Mouse (Mus musculus): ENCODE results near the gene Car4. TPM values are rescaled to one million over a fixed set of nuclear protein-coding genes. Genes with fewer than 3 reads are reported as not detected.

The Car4 gene
- polyA plus RNA-seq, 1 experiment from 2014 or later: 4.7 TPM

- Histone ChIP-seq H3K4me1 (peaks cover 20% of the 10 kb centered on the region), H3K27ac (replicated peaks) (no peak overlapping the region), H3K27me3 (peaks cover 15% of the 10 kb centered on the region), H3K9me3 (no peaks in the 10 kb centered on the region), H3K4me3 (no peak overlapping the region), H3K36me3 (no peaks in the 10 kb centered on the region), H3K4me2 (replicated peaks) (no peak overlapping the region), H3K9ac (replicated peaks) (no peak overlapping the region)
- no peak for ATAC-seq (ENCODE audit: low FRiP score, low read depth)
- 80% methylated on average over 10 of the region's 10 CpGs for WGBS
Observed at GRCm38 (mm10) chr11:84940140-84940539, 17.4 kb upstream of the Car4 start.

- no peaks in the 10 kb centered on the region for H3K36me3 ChIP-seq
- H3K4me1 ChIP-seq: peaks cover 26% of the 10 kb centered on the region
- H3K4me2 ChIP-seq (replicated peaks): peak overlapping the region; percentile 47
- no peaks in the 10 kb centered on the region for H3K9me3 ChIP-seq
- H3K27ac ChIP-seq (replicated peaks): no peak overlapping the region
- H3K9ac ChIP-seq (replicated peaks): peak overlapping the region; percentile 28; the same call in 1 of the 2 replicates
- WGBS: under 1% methylated on average over 15 of the region's 15 CpGs
- no peak for ATAC-seq (ENCODE audit: low FRiP score, low read depth)
- peaks cover 20% of the 10 kb centered on the region for H3K27me3 ChIP-seq
- peak overlapping the region; percentile 21 for H3K4me3 ChIP-seq
Observed at GRCm38 (mm10) chr11:84943948-84944347, 13.6 kb upstream of the Car4 start.

- Histone ChIP-seq H3K36me3 (no peaks in the 10 kb centered on the region), H3K9ac (replicated peaks) (no peak overlapping the region), H3K4me1 (peaks cover 26% of the 10 kb centered on the region), H3K27ac (replicated peaks) (no peak overlapping the region), H3K9me3 (no peaks in the 10 kb centered on the region), H3K27me3 (peaks cover 20% of the 10 kb centered on the region), H3K4me3 (no peak overlapping the region), H3K4me2 (replicated peaks) (peak overlapping the region; percentile 47)
- WGBS: 2% methylated on average over 12 of the region's 12 CpGs
- no peak for ATAC-seq (ENCODE audit: low FRiP score, low read depth)
Observed at GRCm38 (mm10) chr11:84944639-84945435, 12.7 kb upstream of the Car4 start.

- Histone ChIP-seq H3K27me3 (peaks cover 20% of the 10 kb centered on the region), H3K9ac (replicated peaks) (no peak overlapping the region), H3K9me3 (no peaks in the 10 kb centered on the region), H3K4me3 (no peak overlapping the region), H3K4me2 (replicated peaks) (no peak overlapping the region), H3K4me1 (peaks cover 26% of the 10 kb centered on the region), H3K27ac (replicated peaks) (no peak overlapping the region), H3K36me3 (no peaks in the 10 kb centered on the region)
- WGBS: 67% methylated on average over 3 of the region's 3 CpGs
- no peak for ATAC-seq (ENCODE audit: low FRiP score, low read depth)
Observed at GRCm38 (mm10) chr11:84945841-84946240, 11.7 kb upstream of the Car4 start.

DNA sequence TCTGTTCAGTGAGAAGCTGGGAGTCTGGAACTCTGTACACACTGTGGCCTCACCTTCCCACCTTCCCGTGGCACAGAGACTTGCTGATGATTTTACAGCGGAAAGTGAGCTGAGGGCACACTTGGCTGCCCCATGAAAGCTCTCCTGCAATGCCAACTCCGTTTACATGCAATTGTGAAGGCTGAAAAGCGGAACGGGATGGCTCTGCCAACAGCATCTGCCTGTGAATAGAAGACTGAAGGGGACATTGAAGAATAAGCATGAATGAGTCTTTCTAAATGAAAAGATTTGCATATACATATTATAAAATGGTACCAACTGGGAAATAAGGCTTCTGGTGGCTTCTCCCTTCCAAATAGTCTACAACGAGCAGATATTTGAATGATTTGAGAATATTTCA lies 10.4 kb upstream of the Car4 start:
- ATAC-seq (ENCODE audit: low FRiP score, low read depth): no peak
- H3K27ac ChIP-seq (replicated peaks): no peak overlapping the region
- peaks cover 20% of the 10 kb centered on the region for H3K27me3 ChIP-seq
- no peak overlapping the region for H3K4me3 ChIP-seq
- H3K4me1 ChIP-seq: peaks cover 26% of the 10 kb centered on the region
- H3K9me3 ChIP-seq: no peaks in the 10 kb centered on the region
- 69% methylated on average over 6 of the region's 6 CpGs for WGBS
- no peak overlapping the region for H3K9ac ChIP-seq (replicated peaks)
- no peak overlapping the region for H3K4me2 ChIP-seq (replicated peaks)
- H3K36me3 ChIP-seq: no peaks in the 10 kb centered on the region

GRCm38 (mm10) chr11:84948114-84948513 lies 9.5 kb upstream of the Car4 start:
- H3K36me3 ChIP-seq: no peaks in the 10 kb centered on the region
- peaks cover 14% of the 10 kb centered on the region for H3K27me3 ChIP-seq
- no peaks in the 10 kb centered on the region for H3K9me3 ChIP-seq
- H3K4me2 ChIP-seq (replicated peaks): no peak overlapping the region
- H3K9ac ChIP-seq (replicated peaks): no peak overlapping the region
- no peak overlapping the region for H3K27ac ChIP-seq (replicated peaks)
- WGBS: 34% methylated on average over 3 of the region's 3 CpGs
- no peak overlapping the region for H3K4me3 ChIP-seq
- H3K4me1 ChIP-seq: peaks cover 26% of the 10 kb centered on the region
- ATAC-seq (ENCODE audit: low FRiP score, low read depth): no peak

DNA sequence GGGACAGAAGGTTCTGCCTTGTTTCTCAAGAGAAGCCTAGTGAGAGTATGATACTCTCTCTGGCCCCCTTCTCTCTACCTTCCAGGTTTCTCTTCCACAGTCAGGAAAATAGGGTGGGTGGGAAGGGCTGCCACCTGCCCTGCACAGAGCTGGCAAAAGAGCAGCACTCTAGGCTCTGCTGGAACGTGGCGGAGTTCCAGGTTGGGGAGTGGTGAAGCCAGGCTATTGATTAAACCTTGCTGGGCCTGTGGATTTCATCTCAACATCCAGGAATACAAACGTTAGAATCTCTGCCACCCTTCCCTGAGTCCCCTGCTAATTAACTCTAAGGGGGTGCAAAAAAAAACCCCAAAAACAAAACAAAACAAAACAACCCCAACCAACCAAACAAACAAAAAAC lies 9.1 kb upstream of the Car4 start:
- H3K27me3 ChIP-seq: peaks cover 11% of the 10 kb centered on the region; the same call in 1 of the 2 replicates
- no peak for ATAC-seq (ENCODE audit: low FRiP score, low read depth)
- H3K27ac ChIP-seq (replicated peaks): no peak overlapping the region
- peaks cover 22% of the 10 kb centered on the region for H3K4me1 ChIP-seq
- no peaks in the 10 kb centered on the region for H3K36me3 ChIP-seq
- no peak overlapping the region for H3K4me2 ChIP-seq (replicated peaks)
- H3K4me3 ChIP-seq: no peak overlapping the region
- WGBS: 40% methylated on average over 3 of the region's 3 CpGs
- H3K9ac ChIP-seq (replicated peaks): no peak overlapping the region
- no peaks in the 10 kb centered on the region for H3K9me3 ChIP-seq

DNA sequence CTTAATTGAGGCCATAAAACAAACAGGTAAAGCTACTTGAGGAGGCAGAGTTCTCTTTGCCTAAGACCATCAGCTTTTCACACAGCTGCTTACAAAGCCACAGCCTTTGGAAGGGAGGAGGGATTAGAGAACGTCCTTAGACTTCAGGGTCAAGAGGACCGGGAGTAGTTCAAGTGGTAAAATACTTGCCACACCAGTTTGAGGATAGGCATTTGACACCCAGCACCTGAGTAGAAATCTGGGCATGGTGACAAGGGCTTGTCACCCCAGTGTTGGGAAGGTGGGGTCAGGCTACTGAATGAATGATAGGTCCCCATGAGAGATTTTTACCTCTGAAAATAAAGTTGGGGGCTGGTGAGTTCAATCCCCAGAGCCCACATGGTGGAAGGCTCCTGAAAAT lies 5.0 kb upstream of the Car4 start:
- WGBS: 19% methylated on average over 2 of the region's 2 CpGs
- Histone ChIP-seq H3K9me3 (no peaks in the 10 kb centered on the region), H3K36me3 (no peaks in the 10 kb centered on the region), H3K27me3 (peaks cover 24% of the 10 kb centered on the region), H3K9ac (replicated peaks) (no peak overlapping the region), H3K4me2 (replicated peaks) (no peak overlapping the region), H3K4me1 (peaks cover 5% of the 10 kb centered on the region; the same call in 1 of the 2 replicates), H3K4me3 (no peak overlapping the region), H3K27ac (replicated peaks) (no peak overlapping the region)
- ATAC-seq (ENCODE audit: low FRiP score, low read depth): no peak

GRCm38 (mm10) chr11:84956400-84956799 lies 1.2 kb upstream of the Car4 start:
- no peaks in the 10 kb centered on the region for H3K36me3 ChIP-seq
- H3K9me3 ChIP-seq: no peaks in the 10 kb centered on the region
- H3K4me1 ChIP-seq: peaks cover 23% of the 10 kb centered on the region
- H3K27ac ChIP-seq (replicated peaks): no peak overlapping the region
- WGBS: 32% methylated on average over 5 of the region's 5 CpGs
- no peak for ATAC-seq (ENCODE audit: low FRiP score, low read depth)
- H3K4me2 ChIP-seq (replicated peaks): no peak overlapping the region
- no peak overlapping the region for H3K4me3 ChIP-seq
- no peak overlapping the region for H3K9ac ChIP-seq (replicated peaks)
- H3K27me3 ChIP-seq: peaks cover 59% of the 10 kb centered on the region

GRCm38 (mm10) chr11:84957171-84957570 lies 415 bp upstream of the Car4 start:
- 6% methylated on average over 15 of the region's 15 CpGs for WGBS
- Histone ChIP-seq H3K36me3 (no peaks in the 10 kb centered on the region), H3K4me1 (peaks cover 23% of the 10 kb centered on the region), H3K4me2 (replicated peaks) (peak overlapping the region; percentile 61), H3K27ac (replicated peaks) (no peak overlapping the region), H3K9ac (replicated peaks) (no peak overlapping the region), H3K27me3 (peaks cover 59% of the 10 kb centered on the region), H3K9me3 (no peaks in the 10 kb centered on the region), H3K4me3 (peak overlapping the region; percentile 37)
- ATAC-seq (ENCODE audit: low FRiP score, low read depth): no peak

DNA sequence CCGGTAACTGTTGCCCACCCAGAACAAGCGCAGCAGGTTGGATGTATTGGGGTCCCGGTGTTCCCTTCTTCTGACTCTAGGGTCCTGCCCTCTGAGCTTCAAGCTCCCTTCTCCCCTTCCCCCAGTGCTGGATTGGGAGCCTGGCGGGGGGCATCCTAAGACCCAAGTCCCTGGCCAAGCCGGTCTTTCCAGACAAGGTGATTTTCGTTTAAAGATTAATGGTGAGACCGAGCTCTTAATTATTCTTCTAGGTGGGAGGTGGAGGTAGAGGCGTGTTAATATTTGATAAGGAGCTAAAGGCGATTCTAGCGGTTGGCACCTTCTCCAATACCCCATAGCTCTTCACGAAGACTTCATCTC lies 665 bp downstream of the Car4 start:
- H3K9ac ChIP-seq (replicated peaks): no peak overlapping the region
- WGBS: 1% methylated on average over 11 of the region's 11 CpGs
- no peaks in the 10 kb centered on the region for H3K36me3 ChIP-seq
- H3K4me1 ChIP-seq: peaks cover 23% of the 10 kb centered on the region
- H3K27ac ChIP-seq (replicated peaks): no peak overlapping the region
- no peaks in the 10 kb centered on the region for H3K9me3 ChIP-seq
- H3K4me3 ChIP-seq: peak overlapping the region; percentile 37
- ATAC-seq (ENCODE audit: low FRiP score, low read depth): no peak
- peaks cover 59% of the 10 kb centered on the region for H3K27me3 ChIP-seq
- H3K4me2 ChIP-seq (replicated peaks): peak overlapping the region; percentile 61

- H3K4me2 ChIP-seq (replicated peaks): no peak overlapping the region
- peaks cover 23% of the 10 kb centered on the region for H3K4me1 ChIP-seq
- no peak overlapping the region for H3K27ac ChIP-seq (replicated peaks)
- no peaks in the 10 kb centered on the region for H3K9me3 ChIP-seq
- H3K4me3 ChIP-seq: no peak overlapping the region
- 13% methylated on average over 5 of the region's 5 CpGs for WGBS
- peaks cover 59% of the 10 kb centered on the region for H3K27me3 ChIP-seq
- H3K36me3 ChIP-seq: no peaks in the 10 kb centered on the region
- H3K9ac ChIP-seq (replicated peaks): no peak overlapping the region
- no peak for ATAC-seq (ENCODE audit: low FRiP score, low read depth)
Observed at GRCm38 (mm10) chr11:84959181-84959580, 1.6 kb downstream of the Car4 start.

All from midbrain, embryonic 12.5 days (tissue).